Mouse (Mus musculus): ENCODE measurements around the gene Olfr638.
"Not testable (repeated sequence)": the region's sequence is repeated elsewhere in the genome, so short reads cannot be mapped to it uniquely, and the experiment has no call there.

Olfr638 gene

GRCm38 (mm10) chr7:103998446-103998845 lies at the start of gene Olfr638:
Gene Olfr638 (plus strand): TSS chr7:103998746.
- in situ Hi-C loops (cut with MboI; ENCODE audit: low pct_unique_long_range_greater_than_20kb in 1 of 2, low sequenced_read_pairs in 2 of 2, unreplicated experiment in 1 of 2) = no loop called here

- in situ Hi-C loops (cut with MboI; ENCODE audit: low pct_unique_long_range_greater_than_20kb in 1 of 2, low sequenced_read_pairs in 2 of 2, unreplicated experiment in 1 of 2) = not testable (repeated sequence)
Observed at GRCm38 (mm10) chr7:103966873-103967272, 31.7 kb upstream of the Olfr638 start.

DNA sequence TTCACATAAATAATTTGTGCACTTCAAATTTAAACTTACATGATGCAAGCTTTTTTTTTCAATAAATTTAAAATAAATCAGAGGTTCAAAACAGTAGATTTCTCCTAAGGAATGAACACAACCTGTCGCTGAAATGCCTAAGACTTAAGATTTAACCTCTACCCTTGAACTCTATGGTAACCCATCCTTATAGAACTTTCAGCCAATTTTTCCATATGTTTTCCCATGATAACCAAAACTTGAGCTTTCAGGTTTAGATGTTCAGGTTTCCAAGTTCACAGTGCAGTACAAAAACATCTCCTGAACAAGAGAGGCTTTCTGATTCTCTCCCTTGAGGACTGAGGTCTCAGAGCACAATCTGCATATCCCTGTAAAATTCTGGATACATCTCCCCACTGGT lies 27.7 kb upstream of the Olfr638 start, which contains the start of gene Olfr635:
Gene Olfr635, plus strand, starts transcription at position 301 of the 400 bp plus-strand sequence.
- in situ Hi-C loops (cut with MboI; ENCODE audit: low pct_unique_long_range_greater_than_20kb in 1 of 2, low sequenced_read_pairs in 2 of 2, unreplicated experiment in 1 of 2) = no loop called here

DNA sequence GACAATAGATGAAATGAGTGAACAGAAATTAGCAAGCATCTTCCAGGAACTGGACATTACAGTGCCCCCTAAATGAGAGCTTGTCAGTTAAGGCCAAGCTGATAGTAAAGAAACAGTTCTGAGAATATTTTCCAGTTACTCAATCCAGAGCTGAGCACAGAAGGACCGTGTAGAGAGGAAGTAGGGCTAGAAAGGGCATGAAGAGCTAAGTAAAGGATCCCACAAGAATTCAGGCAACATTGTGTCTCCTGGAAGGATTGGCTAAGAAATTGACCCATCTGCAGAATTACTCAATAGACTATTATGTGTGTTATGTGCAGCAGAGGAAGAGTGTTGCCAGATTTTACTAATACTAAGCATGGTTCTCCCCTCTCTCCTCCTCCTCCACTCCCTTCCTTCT lies 26.8 kb upstream of the Olfr638 start:
- in situ Hi-C loops (cut with MboI; ENCODE audit: low pct_unique_long_range_greater_than_20kb in 1 of 2, low sequenced_read_pairs in 2 of 2, unreplicated experiment in 1 of 2) = no loop called here

DNA sequence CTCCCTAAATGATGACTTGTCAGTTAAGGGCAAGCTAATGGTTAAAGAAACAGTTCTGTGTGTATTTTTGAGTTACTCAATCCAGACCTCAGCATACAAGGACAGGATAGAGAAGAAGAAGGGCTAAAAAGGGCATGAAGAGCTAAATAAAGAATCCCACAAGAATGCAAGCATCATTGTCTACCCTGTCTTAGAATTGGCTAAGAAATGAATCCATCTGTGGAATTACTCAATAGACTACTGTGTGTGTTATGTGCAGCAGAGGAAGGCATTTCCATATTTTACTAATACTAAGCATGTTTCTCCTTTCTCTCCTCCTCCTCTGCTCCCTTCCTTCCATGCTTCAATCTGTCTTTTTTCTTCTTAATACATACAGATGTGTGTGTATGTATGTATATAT lies 578 bp downstream of the Olfr638 start:
- in situ Hi-C loops (cut with MboI; ENCODE audit: low pct_unique_long_range_greater_than_20kb in 1 of 2, low sequenced_read_pairs in 2 of 2, unreplicated experiment in 1 of 2) = no loop called here

DNA sequence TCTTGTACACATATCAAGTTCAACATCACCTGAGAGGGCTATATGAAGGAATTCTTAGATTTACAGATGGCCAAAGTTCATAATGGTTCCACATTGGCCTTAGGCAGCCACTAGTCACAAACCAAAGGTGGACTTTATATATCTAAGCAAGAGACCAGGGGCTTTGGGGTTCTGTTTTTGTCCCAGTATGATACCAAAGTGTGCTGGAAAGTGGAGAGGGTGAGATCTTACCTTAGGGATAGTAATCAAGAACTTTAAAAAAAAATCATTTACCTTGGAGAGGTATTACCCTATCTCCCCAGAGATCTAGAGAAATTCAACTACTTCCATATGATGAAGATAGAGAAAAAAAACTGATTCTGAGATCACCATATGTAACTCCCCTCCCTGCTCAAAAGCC lies 18.7 kb downstream of the Olfr638 start, which contains the start of gene Olfr639:
Gene Olfr639, minus strand, starts transcription at position 101 of the 400 bp plus-strand sequence.
- in situ Hi-C loops (cut with MboI; ENCODE audit: low pct_unique_long_range_greater_than_20kb in 1 of 2, low sequenced_read_pairs in 2 of 2, unreplicated experiment in 1 of 2) = no loop called here

DNA sequence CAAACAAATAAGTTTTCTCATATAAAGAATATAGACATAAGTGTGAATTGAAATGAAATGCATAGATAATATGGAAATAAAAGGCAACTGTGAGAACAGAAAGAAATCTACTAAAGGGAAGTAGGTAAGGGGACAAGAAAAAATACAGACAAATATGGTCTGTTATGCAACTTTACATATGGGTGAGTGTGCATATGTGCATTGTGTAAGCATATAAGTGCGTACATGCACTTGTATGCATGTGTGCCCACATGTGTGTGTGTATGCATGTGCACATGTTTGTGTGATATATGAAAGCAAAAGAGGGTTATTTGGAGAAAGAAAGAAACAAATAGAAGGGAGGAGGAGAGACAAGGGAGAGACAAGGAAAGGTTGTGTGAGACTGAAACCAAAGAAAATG lies 20.4 kb downstream of the Olfr638 start:
- in situ Hi-C loops (cut with MboI; ENCODE audit: low pct_unique_long_range_greater_than_20kb in 1 of 2, low sequenced_read_pairs in 2 of 2, unreplicated experiment in 1 of 2) = no loop called here

DNA sequence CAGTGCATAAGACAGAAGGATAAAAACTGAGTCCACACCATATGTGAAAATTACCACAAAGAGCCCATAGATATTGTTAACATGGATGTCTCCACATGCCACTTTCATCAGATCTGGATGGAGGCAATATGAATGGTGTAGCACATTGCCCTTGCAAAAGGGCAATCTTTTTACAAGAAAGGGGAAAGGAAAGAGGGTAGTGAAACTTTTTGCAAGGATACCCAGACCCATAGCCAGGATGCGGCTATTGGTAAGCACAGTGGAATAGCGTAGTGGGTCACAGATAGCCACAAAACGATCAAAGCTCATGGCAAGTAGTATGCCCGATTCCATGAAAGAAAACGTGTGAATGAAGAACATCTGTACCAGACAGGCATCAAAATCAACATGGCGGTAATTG lies 23.1 kb downstream of the Olfr638 start:
- in situ Hi-C loops (cut with MboI; ENCODE audit: low pct_unique_long_range_greater_than_20kb in 1 of 2, low sequenced_read_pairs in 2 of 2, unreplicated experiment in 1 of 2) = no loop called here

DNA sequence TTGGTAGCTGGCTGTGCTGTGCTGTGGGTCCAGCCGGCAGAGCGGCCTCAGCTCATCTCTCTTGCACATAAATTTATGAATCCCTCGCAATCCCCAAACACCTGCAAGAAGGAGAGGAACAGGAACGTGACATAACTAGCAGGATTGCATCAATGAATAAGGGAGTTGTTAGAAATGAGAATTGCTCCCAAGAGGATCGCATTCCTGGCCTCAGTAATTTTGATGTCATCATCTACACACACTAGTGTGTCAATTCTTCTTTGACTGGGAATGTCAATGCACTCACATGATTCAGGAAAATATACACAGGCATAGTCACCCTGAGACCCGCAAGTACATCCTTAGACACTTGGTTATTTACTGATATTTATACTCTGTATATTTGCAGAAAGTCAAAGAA lies 26.9 kb downstream of the Olfr638 start, which contains the start of gene Olfr640:
Gene Olfr640, minus strand, starts transcription at position 101 of the 400 bp plus-strand sequence.
- in situ Hi-C loops (cut with MboI; ENCODE audit: low pct_unique_long_range_greater_than_20kb in 1 of 2, low sequenced_read_pairs in 2 of 2, unreplicated experiment in 1 of 2) = no loop called here

DNA sequence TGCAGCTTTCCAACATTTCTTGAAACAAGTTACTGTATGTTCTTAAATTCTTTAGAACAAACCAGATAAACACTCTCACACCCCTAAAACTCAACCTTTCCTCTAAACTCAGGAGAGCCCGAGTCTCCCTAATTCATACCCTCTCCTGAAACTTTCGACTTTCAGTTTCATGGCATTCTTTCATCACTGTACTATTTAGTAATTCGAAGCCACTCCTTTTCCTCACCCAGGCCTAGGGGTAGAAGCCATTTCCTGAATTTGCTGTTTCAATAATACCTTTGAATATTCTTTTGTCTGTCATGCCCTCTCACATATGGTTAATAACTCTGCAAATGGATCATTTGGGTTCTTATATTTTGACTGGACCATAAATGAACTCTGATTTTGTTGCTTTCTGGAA lies 28.4 kb downstream of the Olfr638 start:
- in situ Hi-C loops (cut with MboI; ENCODE audit: low pct_unique_long_range_greater_than_20kb in 1 of 2, low sequenced_read_pairs in 2 of 2, unreplicated experiment in 1 of 2) = no loop called here

- in situ Hi-C loops (cut with MboI; ENCODE audit: low pct_unique_long_range_greater_than_20kb in 1 of 2, low sequenced_read_pairs in 2 of 2, unreplicated experiment in 1 of 2) = no loop called here
Observed at GRCm38 (mm10) chr7:104035145-104035544, 36.6 kb downstream of the Olfr638 start, which contains the start of gene Olfr641. Gene Olfr641 (plus strand): TSS chr7:104035445.

GRCm38 (mm10) chr7:104050745-104051144 lies 52.2 kb downstream of the Olfr638 start:
- in situ Hi-C loops (cut with MboI; ENCODE audit: low pct_unique_long_range_greater_than_20kb in 1 of 2, low sequenced_read_pairs in 2 of 2, unreplicated experiment in 1 of 2) = no loop called here

DNA sequence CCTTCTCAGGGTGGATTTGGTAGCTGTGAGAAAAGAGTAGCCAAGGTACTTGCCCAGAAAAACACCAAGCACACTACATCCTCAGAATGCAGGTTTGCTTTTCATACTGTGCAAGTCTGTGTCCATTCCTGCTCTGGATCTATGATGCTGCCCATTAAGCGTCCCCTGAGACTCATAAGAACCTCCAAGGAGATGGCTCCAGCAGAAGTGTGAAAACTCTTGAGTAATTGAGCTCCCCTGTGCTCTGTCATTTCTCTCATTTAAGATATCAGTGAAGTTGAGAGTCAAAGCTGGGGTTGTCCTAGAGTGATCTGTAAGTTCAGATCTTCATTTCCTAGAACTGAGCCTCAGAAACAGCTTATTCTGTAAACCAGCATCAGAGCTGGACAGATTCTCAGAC lies 54.0 kb downstream of the Olfr638 start, which contains the start of gene Olfr642:
Gene Olfr642, minus strand, starts transcription at position 101 of the 400 bp plus-strand sequence.
- in situ Hi-C loops (cut with MboI; ENCODE audit: low pct_unique_long_range_greater_than_20kb in 1 of 2, low sequenced_read_pairs in 2 of 2, unreplicated experiment in 1 of 2) = no loop called here

Data from mouse embryonic stem cell (cell line).